Mouse (Mus musculus) spleen, adult 2 months (tissue): ENCODE measurements around the gene Vegfb.

Source experiments
- CTCF ChIP-seq: fragments of 200-500 bp; IDR thresholded peaks from 2 replicates; pipeline ENCODE4 v1.5.1; 2011; ENCODE audit warnings: mild to moderate bottlenecking, inconsistent platforms; ENCODE audit not compliant: insufficient read depth, insufficient read length, insufficient replicate concordance; ENCODE audit errors: extremely low read depth
- POLR2A ChIP-seq: fragments of 200-500 bp; IDR thresholded peaks from 2 replicates; pipeline ENCODE4 v1.6.1; 2011; ENCODE audit warnings: low read depth, low read length, inconsistent platforms

DNA sequence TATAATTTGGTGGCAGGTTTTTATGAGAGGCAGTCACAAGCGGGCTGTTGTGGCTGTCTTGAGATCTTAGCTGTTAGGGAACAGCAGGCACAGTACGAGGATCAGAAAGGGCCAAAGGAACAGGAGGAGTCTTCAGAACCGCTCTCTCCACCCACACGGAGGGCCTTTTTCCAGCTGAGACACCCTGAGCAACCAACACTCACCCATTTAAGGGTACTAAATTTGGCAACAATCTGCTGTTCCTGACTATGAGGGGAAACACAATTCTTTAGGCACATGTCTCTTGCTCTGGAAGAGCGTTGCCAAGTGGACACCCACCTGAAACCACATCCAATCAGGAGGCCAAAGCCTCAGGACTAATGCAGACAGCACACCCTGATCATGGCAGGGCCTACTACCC lies 42.1 kb upstream of the Vegfb start:
- TF ChIP-seq CTCF = no peak
- TF ChIP-seq POLR2A = no peak
